10 mouse cellular contexts compared by ENCODE assay signal in the genomic region with DNA sequence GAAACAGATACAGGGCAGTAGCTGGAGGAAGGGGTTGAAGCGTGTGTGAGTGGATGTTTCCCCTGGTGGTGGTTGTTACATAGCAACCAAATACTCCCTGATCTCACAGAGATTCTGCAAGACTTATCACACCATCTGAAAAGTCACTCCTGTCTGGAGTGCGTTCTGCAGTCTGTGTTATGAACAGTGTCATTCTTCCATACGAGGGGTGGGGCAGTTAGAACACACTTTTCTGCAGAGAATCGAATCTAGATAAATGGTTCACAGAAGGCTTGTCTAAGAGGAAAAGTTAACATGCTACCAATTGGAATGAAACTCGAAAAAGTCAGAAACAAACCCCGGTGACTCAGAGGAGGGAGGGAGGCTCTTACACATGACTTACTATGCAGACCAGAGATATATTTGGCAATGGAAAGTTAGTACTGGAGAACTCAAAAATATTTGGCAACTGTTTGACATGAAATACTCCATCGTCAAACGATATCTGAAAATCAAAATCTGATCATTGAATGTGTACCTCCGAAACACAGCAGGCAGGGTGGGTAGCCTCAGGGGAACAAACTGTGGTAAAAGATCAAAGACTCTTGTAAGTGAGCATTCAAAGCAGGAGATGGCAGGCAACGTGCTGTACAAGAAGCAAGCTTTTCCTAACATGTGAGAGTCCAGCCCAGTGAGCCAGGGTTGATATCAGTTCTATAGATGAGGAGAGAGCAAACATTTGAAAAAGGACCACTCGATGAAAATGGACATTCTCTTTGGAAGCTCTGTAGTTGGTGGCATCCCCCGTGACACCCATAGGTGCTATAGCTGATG. TPM values are rescaled to one million over a fixed set of nuclear protein-coding genes. Genes with fewer than 3 reads are reported as not detected.
DNase-seq lines count a peak whose midpoint lies in the region; ATAC-seq and TF ChIP-seq lines count a peak whose summit lies in the region.
"Had no signal": no experiment of that assay in that cellular context is flagged by ENCODE, and none has a peak within 500 bp of the region (broad histone marks: within the 10 kb centered on the region; RNA-seq: fewer than 3 reads in every experiment).

No protein-coding gene starts in this region.

- H3K27ac ChIP-seq in lung, embryonic 14.5 days (ENCODE audit: low read depth): no peak overlapping the region
- H3K27ac ChIP-seq in stomach, embryonic 15.5 days: 0 out of 2 replicates have a peak overlapping the region, but pooled peaks have one; percentile 9
- H3K27ac ChIP-seq in forebrain, embryonic 16.5 days (ENCODE audit: low read length): no peak overlapping the region

- H3K36me3 ChIP-seq in lung, embryonic 14.5 days (ENCODE audit: insufficient read depth): no peaks in the 10 kb centered on the region
- no peaks in the 10 kb centered on the region for H3K36me3 ChIP-seq in stomach, embryonic 15.5 days
- H3K36me3 ChIP-seq in forebrain, embryonic 16.5 days (ENCODE audit: control insufficient read depth, insufficient read depth): no peaks in the 10 kb centered on the region

- TF ChIP-seq CTCF in lung, embryonic 14.5 days (IDR thresholded peaks at IDR 0.05; ENCODE audit: low read depth): peak; percentile 24; the same call in 1 of the 2 replicates

- H3K9me3 ChIP-seq in lung, embryonic 14.5 days (ENCODE audit: low read depth, low read length): no peaks in the 10 kb centered on the region
- H3K9me3 ChIP-seq in stomach, embryonic 15.5 days: no peaks in the 10 kb centered on the region
- no peaks in the 10 kb centered on the region for H3K9me3 ChIP-seq in forebrain, embryonic 16.5 days (ENCODE audit: control insufficient read depth, low read length)

- peaks cover 16% of the 10 kb centered on the region for H3K4me1 ChIP-seq in lung, embryonic 14.5 days (ENCODE audit: insufficient read depth)
- peaks cover 18% of the 10 kb centered on the region for H3K4me1 ChIP-seq in stomach, embryonic 15.5 days
- H3K4me1 ChIP-seq in forebrain, embryonic 16.5 days (replicated peaks; ENCODE audit: control insufficient read depth, insufficient read depth, low read length): peaks cover 3% of the 10 kb centered on the region; the same call in 1 of the 2 replicates

- no peak overlapping the region for H3K9ac ChIP-seq in lung, embryonic 14.5 days
- no peak overlapping the region for H3K9ac ChIP-seq in stomach, embryonic 15.5 days
- H3K9ac ChIP-seq in forebrain, embryonic 16.5 days (replicated peaks; ENCODE audit: low read depth, low read length): no peak overlapping the region

- WGBS in lung, embryonic 14.5 days: 50% methylated on average over 12 of the region's 12 CpGs
- 50% methylated on average over 12 of the region's 12 CpGs for WGBS in stomach, embryonic 15.5 days
- 82% methylated on average over 12 of the region's 12 CpGs for WGBS in forebrain, embryonic 16.5 days

- no peak for DNase-seq in lung, embryonic 14.5 days
- no peak for DNase-seq in lung, postnatal 36 days
- peak; percentile 81 for DNase-seq in NIH3T3 (ENCODE audit: low read depth)
- DNase-seq in induced T-regulatory cell, adult 2 months (ENCODE audit: low read depth): peak; percentile 83
- DNase-seq in embryo, embryonic 10 days (ENCODE audit: low spot score): no peak
- DNase-seq in layer of hippocampus, adult 9-10 months (ENCODE audit: low spot score): no peak

- no peaks in the 10 kb centered on the region for H3K27me3 ChIP-seq in lung, embryonic 14.5 days (ENCODE audit: insufficient read depth, low read length)
- no peaks in the 10 kb centered on the region for H3K27me3 ChIP-seq in stomach, embryonic 15.5 days (replicated peaks)
- no peaks in the 10 kb centered on the region for H3K27me3 ChIP-seq in forebrain, embryonic 16.5 days (replicated peaks; ENCODE audit: control insufficient read depth, insufficient read depth, low read length)

- no peak for ATAC-seq in lung, embryonic 14.5 days (ENCODE audit: insufficient read depth)
- no peak for ATAC-seq in stomach, embryonic 15.5 days (ENCODE audit: insufficient read depth, low FRiP score, low read depth)
- no peak for ATAC-seq in forebrain, embryonic 16.5 days

- no peak overlapping the region for H3K4me2 ChIP-seq in lung, embryonic 14.5 days
- no peak overlapping the region for H3K4me2 ChIP-seq in stomach, embryonic 15.5 days
- H3K4me2 ChIP-seq in forebrain, embryonic 16.5 days (ENCODE audit: low read length): no peak overlapping the region
- H3K4me2 ChIP-seq: heart, embryonic 11.5 days had no signal

- no peak overlapping the region for H3K4me3 ChIP-seq in lung, embryonic 14.5 days (ENCODE audit: low read depth, low read length)
- H3K4me3 ChIP-seq in stomach, embryonic 15.5 days (replicated peaks): no peak overlapping the region
- H3K4me3 ChIP-seq in forebrain, embryonic 16.5 days (replicated peaks; ENCODE audit: low read length): no peak overlapping the region
- H3K4me3 ChIP-seq: megakaryocyte, embryonic 14.5 days had no signal

RNA-seq across cellular contexts. Expression of gene Ets2, which starts 47.6 kb away (rescaled TPM):
- polyA plus RNA-seq in lung, embryonic 14.5 days (2014; fragmentation: Nextera tagmentation; extraction: Ambion mirVana): 72.6 and 74.7 TPM in 2 replicates
- polyA plus RNA-seq in stomach, embryonic 15.5 days (2015; fragmentation: Nextera tagmentation; extraction: Ambion mirVana): 59.2 and 60.1 TPM in 2 replicates
- 19.0 and 20.9 TPM in 2 replicates for polyA plus RNA-seq in forebrain, embryonic 16.5 days (2015; fragmentation: Nextera tagmentation; extraction: Ambion mirVana)

Comparison
In these comparisons a context has a peak if more than half of its experiments do, and no peak if none do; other contexts are left out.
1. DNase-seq: peak in NIH3T3 (single experiment) and induced T-regulatory cell, adult 2 months (single experiment); none in lung, embryonic 14.5 days (single experiment), lung, postnatal 36 days (single experiment), embryo, embryonic 10 days (single experiment) and layer of hippocampus, adult 9-10 months (single experiment).